Mouse (Mus musculus) effector memory CD4-positive, alpha-beta T cell, adult 7 months (primary cell): ENCODE results near the gene Plekha1. TPM values are rescaled to one million over a fixed set of nuclear protein-coding genes. Genes with fewer than 3 reads are reported as not detected.

Experiments
- polyA plus RNA-seq: library from polyadenylated mRNA; unstranded; fragments of 100-300 nt; shearing (Covaris generic); gene quantifications from one replicate; pipeline ENCODE4 v1.2.1, GENCODE M21; 2017

The Plekha1 gene
- polyA plus RNA-seq, result 32.1 TPM

DNA sequence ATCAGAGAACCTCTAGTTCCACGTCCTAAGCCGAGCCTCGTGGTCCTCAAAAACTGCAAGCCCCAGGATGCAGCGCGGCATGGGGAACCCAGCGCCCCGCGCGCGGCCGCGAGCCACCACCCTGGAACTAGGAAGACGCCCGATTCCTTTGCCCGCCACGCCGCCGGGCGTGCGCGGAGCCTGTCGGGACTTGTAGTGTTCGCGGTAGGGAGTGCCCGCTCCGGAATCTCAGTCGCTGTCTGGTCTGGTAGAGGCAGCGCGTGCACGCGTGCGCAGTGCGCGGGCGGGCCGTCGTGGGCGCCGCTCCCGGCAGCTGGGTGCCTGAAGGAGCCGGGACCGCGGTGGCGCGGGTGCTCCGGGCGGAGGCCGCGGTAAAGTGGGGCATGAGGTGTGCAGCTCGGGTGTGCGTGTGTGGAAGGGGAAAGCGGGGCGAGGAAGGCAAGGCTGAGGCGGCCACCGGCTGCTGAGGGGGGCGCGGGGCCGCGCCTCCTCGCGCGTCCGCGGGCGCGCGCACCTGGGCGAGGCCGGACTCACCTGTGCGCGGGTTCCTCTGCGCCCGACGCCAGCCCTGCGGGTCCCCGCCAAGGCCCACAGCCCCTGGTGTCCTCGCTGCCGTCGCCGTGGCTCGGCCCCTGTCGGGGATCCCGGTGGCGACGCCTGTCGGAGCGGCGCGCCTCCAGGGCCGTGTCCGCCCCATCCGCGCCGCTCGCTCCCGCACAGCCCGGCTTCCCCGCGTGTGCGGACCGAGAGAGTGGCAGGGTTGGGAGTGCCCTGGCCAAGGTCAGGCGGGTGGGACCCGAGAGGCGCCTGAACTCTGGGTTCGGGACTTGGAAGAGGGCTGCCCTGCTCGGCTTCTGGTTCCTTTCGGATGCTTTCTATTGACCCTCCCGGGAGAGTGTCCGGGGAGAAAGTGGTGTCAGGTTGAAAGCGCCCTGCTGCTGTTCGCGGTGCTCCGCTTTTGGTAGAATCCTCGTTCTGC, at the start of gene Plekha1:
Gene Plekha1, plus strand, starts transcription at position 144 of the 979 bp plus-strand sequence.

DNA sequence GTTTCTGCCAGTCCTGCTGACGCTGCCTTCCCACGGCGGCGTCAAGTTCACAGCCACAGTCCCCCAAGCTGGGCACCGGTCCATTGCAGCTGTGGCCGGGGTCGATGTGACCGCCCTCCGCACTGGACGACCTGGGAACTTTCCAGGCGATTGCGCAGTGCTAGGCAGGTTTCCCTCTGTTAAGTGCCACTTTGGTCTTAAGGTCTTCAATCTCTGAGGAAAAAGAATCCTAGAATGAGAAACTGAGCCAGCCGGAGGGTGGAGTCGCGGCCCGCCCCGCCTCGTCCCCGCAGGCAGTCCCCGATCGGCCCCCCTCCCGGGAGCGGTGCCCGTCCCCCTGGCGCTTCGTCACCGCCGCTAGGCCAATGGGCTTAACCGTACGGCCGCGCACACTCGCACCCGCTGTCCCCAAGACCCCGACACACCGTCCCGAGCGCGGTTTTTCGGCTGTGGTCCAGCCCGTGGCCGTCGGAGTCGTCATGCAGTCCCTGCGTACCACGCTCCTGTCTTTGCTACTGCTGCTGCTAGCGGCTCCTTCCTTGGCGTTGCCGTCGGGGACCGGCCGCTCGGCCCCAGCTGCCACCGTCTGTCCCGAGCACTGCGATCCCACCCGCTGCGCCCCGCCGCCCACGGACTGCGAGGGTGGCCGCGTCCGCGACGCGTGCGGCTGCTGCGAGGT, 70.4 kb downstream of the Plekha1 start, which contains the start of gene Htra1:
Gene Htra1, plus strand, starts transcription at position 319 of the 679 bp plus-strand sequence.

Other genes with a start within 250 kb of the Plekha1 start
- 1.1 TPM for gene Btbd16, start 91.7 kb upstream of the Plekha1 start, polyA plus RNA-seq
- not detected for gene Htra1, start 70.4 kb downstream of the Plekha1 start, polyA plus RNA-seq
- gene Dmbt1, start 166.3 kb downstream of the Plekha1 start, polyA plus RNA-seq, result not detected